Mouse (Mus musculus) limb, embryonic 11.5 days (tissue): ENCODE measurements around the gene Cd300ld3. TPM values are rescaled to one million over a fixed set of nuclear protein-coding genes. Genes with fewer than 3 reads are reported as not detected.

Source experiments
- ATAC-seq: fragments of 200-750 bp; cut with Nextera tagmentation; 2 replicates; pipeline ENCODE4 v1.8.0; 2017; ENCODE audit warnings: low read depth; ENCODE audit not compliant: insufficient number of reproducible peaks, low FRiP score, low TSS enrichment
- DNase-seq: peaks from one replicate; pipeline ENCODE4 v3.0.0-alpha.2; 2015; ENCODE audit warnings: low spot score
- H3K27ac ChIP-seq: fragments of 300-500 bp; sonication (generic); replicated peaks from 2 replicates; pipeline ENCODE4 v1.5.1; 2014; ENCODE audit warnings: low read depth, mild to moderate bottlenecking, low read length
- H3K27me3 ChIP-seq: fragments of 300-500 bp; sonication (generic); 2 replicates; pipeline ENCODE4 v1.6.1; 2014; ENCODE audit warnings: mild to moderate bottlenecking, low read length, mixed read lengths; ENCODE audit not compliant: control insufficient read depth, insufficient read depth
- H3K36me3 ChIP-seq: fragments of 300-500 bp; sonication (generic); 2 replicates; pipeline ENCODE4 v1.6.1; 2014; ENCODE audit warnings: mild to moderate bottlenecking, low read length, moderate library complexity, mixed read lengths; ENCODE audit not compliant: control insufficient read depth, insufficient read depth
- H3K4me1 ChIP-seq: fragments of 300-500 bp; sonication (generic); 2 replicates; pipeline ENCODE4 v1.6.1; 2014; ENCODE audit warnings: low read length, mixed read lengths; ENCODE audit not compliant: control insufficient read depth, insufficient read depth
- H3K4me2 ChIP-seq: fragments of 300-500 bp; sonication (generic); 2 replicates; pipeline ENCODE4 v1.6.1; 2014; ENCODE audit warnings: low read depth, mild to moderate bottlenecking, moderate library complexity; ENCODE audit not compliant: severe bottlenecking
- H3K4me3 ChIP-seq: fragments of 300-500 bp; sonication (generic); 2 replicates; pipeline ENCODE4 v1.5.1; 2014; ENCODE audit warnings: low read depth, low read length
- H3K9ac ChIP-seq: fragments of 300-500 bp; sonication (generic); 2 replicates; pipeline ENCODE4 v1.6.1; 2014; ENCODE audit warnings: mild to moderate bottlenecking, low read length
- H3K9me3 ChIP-seq: fragments of 300-500 bp; sonication (generic); 2 replicates; pipeline ENCODE4 v1.6.1; 2016; ENCODE audit warnings: low read length; ENCODE audit not compliant: control insufficient read depth
- WGBS: fragments of 180-500 bp; shearing (Covaris S2); extraction: QIAGEN DNeasy Blood & Tissue Kit; methylation state at CpG from one replicate; pipeline ENCODE4 v1.1.7; 2014; 5-methylcytosine and 5-hydroxymethylcytosine counted together
- polyA plus RNA-seq: library from polyadenylated mRNA; unstranded; fragments of >200 nt; fragmentation: Nextera tagmentation; extraction: Ambion mirVana; gene quantifications from 2 replicates; pipeline ENCODE4 v1.2.1, GENCODE M21; 2014

Gene Cd300ld3
- polyA plus RNA-seq, 1 experiment from 2014 or later = not detected

DNA sequence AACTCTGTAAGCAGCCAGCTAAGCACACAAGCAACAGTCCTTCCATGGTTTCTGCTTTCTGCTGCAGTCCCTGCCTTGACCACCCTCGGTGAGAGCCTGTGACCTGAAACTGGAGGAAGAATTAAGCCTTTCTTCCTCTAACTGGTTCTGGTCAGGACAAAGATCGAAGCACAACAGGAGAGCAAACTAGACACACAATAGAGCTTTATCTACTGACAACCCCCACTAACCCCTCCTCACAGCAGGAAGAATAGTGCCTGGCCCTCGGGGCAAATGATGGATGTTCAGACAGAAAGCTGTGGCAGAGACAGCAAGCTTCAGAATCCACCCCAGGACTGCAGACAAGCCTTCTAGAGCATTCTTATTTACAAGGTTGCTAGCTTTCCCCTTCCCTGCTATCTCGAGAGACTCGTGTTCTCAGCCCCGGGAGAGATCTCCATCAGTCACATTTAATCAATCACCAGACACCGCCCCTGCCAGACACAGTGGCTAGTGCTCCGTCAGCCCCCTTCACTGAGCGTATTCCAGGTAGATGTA is 22.9 kb upstream of the Cd300ld3 start:
- Histone ChIP-seq H3K9me3 (no peaks in the 10 kb centered on the region), H3K4me3 (no peak overlapping the region), H3K9ac (no peak overlapping the region), H3K36me3 (no peaks in the 10 kb centered on the region), H3K27ac (no peak overlapping the region), H3K27me3 (no peaks in the 10 kb centered on the region), H3K4me1 (peaks cover 3% of the 10 kb centered on the region), H3K4me2 (no peak overlapping the region)
- DNase-seq (no peak), ATAC-seq (no peak)
- WGBS = 22% methylated on average over 9 of the region's 9 CpGs

GRCm38 (mm10) chr11:115066768-115067167 is 18.6 kb upstream of the Cd300ld3 start:
- ATAC-seq (no peak), DNase-seq (no peak)
- no peak overlapping the region for H3K4me2 ChIP-seq
- no peak overlapping the region for H3K9ac ChIP-seq
- no peaks in the 10 kb centered on the region for H3K27me3 ChIP-seq
- no peaks in the 10 kb centered on the region for H3K9me3 ChIP-seq
- H3K4me1 ChIP-seq = no peaks in the 10 kb centered on the region; the same call in none of the 2 replicates
- no peak overlapping the region for H3K27ac ChIP-seq
- 73% methylated on average over 6 of the region's 6 CpGs for WGBS
- H3K4me3 ChIP-seq = no peak overlapping the region
- no peaks in the 10 kb centered on the region for H3K36me3 ChIP-seq

DNA sequence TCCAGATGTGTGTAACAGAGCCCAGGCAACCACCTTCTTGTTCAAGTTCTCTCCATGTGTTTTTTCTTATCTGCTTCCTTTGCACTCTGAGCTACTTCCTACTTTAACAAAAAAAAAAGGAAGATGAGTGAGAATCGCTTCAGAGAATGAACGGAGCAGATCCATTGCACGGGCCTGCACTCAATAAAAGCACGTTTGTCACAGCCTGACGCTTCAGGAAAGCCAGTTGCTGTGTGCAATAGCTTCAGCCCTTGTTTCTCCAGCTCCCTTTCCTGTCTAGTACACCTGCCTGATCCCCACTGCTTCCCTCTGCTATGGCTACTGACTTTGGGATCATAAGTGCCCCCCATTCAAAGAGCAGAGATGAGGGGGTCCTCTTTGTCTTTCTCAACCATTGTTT is 13.9 kb upstream of the Cd300ld3 start, which contains the start of gene Cd300e:
TSS of gene Cd300e (minus strand) at position 101 of the 400 bp plus-strand sequence.
- no peaks in the 10 kb centered on the region for H3K27me3 ChIP-seq
- no peak within 1 kb of the TSS for H3K27ac ChIP-seq
- no peak within 1 kb of the TSS for H3K4me2 ChIP-seq
- H3K9me3 ChIP-seq = no peaks in the 10 kb centered on the region
- WGBS = 44% methylated on average over 5 of the region's 5 CpGs
- H3K36me3 ChIP-seq = no peaks in the 10 kb centered on the region
- DNase-seq (no peak), ATAC-seq (no peak)
- no peak within 1 kb of the TSS for H3K9ac ChIP-seq
- H3K4me3 ChIP-seq = no peak within 1 kb of the TSS
- no peaks in the 10 kb centered on the region for H3K4me1 ChIP-seq

GRCm38 (mm10) chr11:115059797-115060196 is 11.6 kb upstream of the Cd300ld3 start:
- no peak overlapping the region for H3K4me3 ChIP-seq
- WGBS = 85% methylated on average over 2 of the region's 2 CpGs

GRCm38 (mm10) chr11:115058701-115059100 is 10.5 kb upstream of the Cd300ld3 start:
- ATAC-seq (no peak), DNase-seq (no peak)
- no peaks in the 10 kb centered on the region for H3K36me3 ChIP-seq
- H3K4me3 ChIP-seq = no peak overlapping the region
- H3K27ac ChIP-seq = no peak overlapping the region
- WGBS = 84% methylated on average over 4 of the region's 4 CpGs
- no peaks in the 10 kb centered on the region for H3K27me3 ChIP-seq
- no peaks in the 10 kb centered on the region for H3K4me1 ChIP-seq
- H3K9me3 ChIP-seq = no peaks in the 10 kb centered on the region
- no peak overlapping the region for H3K4me2 ChIP-seq
- H3K9ac ChIP-seq = no peak overlapping the region

More at GRCm38 (mm10) chr11:115059797-115060196, 11.6 kb upstream of the Cd300ld3 start:
- ATAC-seq (no peak), DNase-seq (no peak)
- Histone ChIP-seq H3K9me3 (no peaks in the 10 kb centered on the region), H3K9ac (no peak overlapping the region), H3K36me3 (no peaks in the 10 kb centered on the region), H3K4me2 (no peak overlapping the region), H3K27ac (no peak overlapping the region), H3K27me3 (no peaks in the 10 kb centered on the region), H3K4me1 (no peaks in the 10 kb centered on the region)

GRCm38 (mm10) chr11:115054537-115054936 is 6.3 kb upstream of the Cd300ld3 start:
- Histone ChIP-seq H3K4me2 (no peak overlapping the region), H3K36me3 (no peaks in the 10 kb centered on the region), H3K27ac (no peak overlapping the region), H3K4me1 (no peaks in the 10 kb centered on the region), H3K27me3 (no peaks in the 10 kb centered on the region), H3K9ac (no peak overlapping the region), H3K9me3 (no peaks in the 10 kb centered on the region), H3K4me3 (no peak overlapping the region)
- DNase-seq = no peak
- no peak for ATAC-seq

DNA sequence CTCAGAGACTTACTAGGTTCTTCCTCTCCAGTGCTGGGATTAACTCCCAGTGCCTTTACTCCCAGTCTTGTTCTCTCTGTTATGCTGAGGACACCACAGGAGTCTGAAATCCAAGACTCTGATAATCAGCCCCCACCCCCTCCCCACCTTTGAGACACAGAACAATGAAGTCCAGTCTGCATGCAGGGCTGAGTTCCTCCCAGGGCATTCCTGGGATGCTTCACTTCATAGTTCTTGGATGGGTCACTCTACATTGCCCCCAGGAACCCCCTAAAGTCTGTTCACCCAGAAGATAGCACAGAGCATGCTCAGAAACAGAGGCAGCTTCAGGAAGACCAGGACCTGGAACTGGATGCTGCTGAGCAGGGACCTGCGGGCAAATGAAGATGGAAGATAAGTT is 4.8 kb upstream of the Cd300ld3 start:
- Histone ChIP-seq H3K27ac (no peak overlapping the region), H3K27me3 (no peaks in the 10 kb centered on the region), H3K9ac (no peak overlapping the region), H3K36me3 (no peaks in the 10 kb centered on the region), H3K4me1 (no peaks in the 10 kb centered on the region), H3K9me3 (no peaks in the 10 kb centered on the region), H3K4me2 (no peak overlapping the region), H3K4me3 (no peak overlapping the region)
- DNase-seq (no peak), ATAC-seq (no peak)
- 93% methylated on average over 1 of the region's 1 CpGs for WGBS

DNA sequence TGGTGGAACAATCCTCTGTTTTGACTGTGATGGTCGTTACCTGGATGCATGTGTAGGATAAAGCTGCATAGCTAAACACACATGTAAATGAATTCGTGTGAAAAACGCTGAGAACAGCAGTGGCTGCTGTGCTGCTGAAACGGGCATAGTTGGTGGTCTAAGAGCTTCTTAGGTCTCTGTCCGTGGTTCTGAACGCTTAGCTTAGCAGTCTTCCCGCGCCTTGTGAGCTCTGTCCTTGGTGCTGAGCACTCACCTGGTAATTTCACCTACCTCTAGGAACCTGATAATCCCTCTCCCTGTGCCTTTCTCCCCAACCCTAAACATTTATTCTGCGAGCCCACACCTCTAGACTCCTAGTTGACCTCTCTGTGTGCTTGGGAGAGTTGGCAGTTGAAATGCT is 4.0 kb upstream of the Cd300ld3 start:
- Histone ChIP-seq H3K9ac (no peak overlapping the region), H3K9me3 (no peaks in the 10 kb centered on the region), H3K36me3 (no peaks in the 10 kb centered on the region), H3K4me2 (no peak overlapping the region), H3K4me1 (no peaks in the 10 kb centered on the region), H3K27me3 (no peaks in the 10 kb centered on the region), H3K4me3 (no peak overlapping the region), H3K27ac (no peak overlapping the region)
- no peak for ATAC-seq
- peak; percentile 85 for DNase-seq
- 2% methylated on average over 9 of the region's 9 CpGs for WGBS

DNA sequence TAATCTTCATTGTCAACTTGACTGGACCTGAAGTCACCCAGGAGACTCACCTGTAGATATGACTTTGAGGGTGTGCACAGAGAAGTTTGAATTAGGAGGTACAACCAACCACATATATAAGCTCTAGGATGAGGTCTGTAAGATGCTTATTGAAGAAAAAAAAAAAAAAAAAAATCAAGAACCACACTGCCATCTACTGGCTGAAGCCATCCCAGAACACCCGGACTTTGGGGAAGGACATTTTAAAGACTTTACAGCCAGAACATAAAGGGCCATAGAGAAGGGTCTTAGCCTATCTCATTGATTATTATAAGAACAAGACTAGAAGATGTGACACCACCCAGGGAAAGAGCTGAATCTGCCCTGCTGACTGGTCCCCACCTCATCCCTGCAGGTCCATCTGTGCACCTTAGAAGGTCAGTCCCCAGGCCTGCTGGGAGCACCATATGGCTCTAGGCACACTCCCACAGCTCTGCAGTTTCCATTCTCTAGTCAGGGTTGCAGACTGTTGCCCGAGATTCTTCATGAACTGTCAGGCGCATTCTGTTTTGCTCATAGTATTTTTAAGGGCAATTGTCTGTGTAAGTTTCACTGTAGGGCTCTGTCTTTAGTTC is 1.2 kb upstream of the Cd300ld3 start:
- Histone ChIP-seq H3K36me3 (no peaks in the 10 kb centered on the region), H3K27me3 (no peaks in the 10 kb centered on the region), H3K4me2 (no peak overlapping the region), H3K4me3 (no peak overlapping the region), H3K4me1 (no peaks in the 10 kb centered on the region), H3K9me3 (no peaks in the 10 kb centered on the region), H3K9ac (no peak overlapping the region), H3K27ac (no peak overlapping the region)
- no peak for DNase-seq
- ATAC-seq = no peak
- 33% methylated on average over 3 of the region's 3 CpGs for WGBS
